Mouse (Mus musculus): ENCODE measurements around the gene Prdm11.

DNA sequence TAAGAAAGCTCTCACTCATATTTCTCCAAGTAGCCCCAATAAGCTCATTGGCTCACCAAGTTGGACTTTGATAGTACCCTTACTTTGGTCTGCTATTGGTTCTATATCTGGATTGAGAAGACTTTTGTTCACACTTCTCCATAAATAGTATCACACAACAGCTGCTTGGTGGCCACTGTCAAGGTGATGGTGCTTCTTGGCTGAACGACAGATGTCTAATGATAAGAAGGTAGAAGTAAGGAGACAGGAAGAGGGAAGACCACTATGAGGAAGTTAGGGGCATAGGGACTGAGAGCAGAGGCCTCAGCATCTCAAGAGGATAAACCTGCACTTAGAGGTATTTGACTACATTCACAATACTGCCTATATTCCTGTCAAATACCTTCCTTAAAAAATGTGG is 81.6 kb downstream of the Prdm11 start:
- TF ChIP-seq MAFK (IDR thresholded peaks at IDR 0.05; ENCODE audit: insufficient read depth, low read depth, low read length) (no peak), ZC3H11A (IDR thresholded peaks at IDR 0.05; ENCODE audit: borderline replicate concordance, low read depth, low read length) (no peak), HCFC1 (IDR thresholded peaks at IDR 0.05; ENCODE audit: borderline replicate concordance, insufficient read depth, low read length) (no peak), ZNF384 (IDR thresholded peaks at IDR 0.05; ENCODE audit: low read depth, low read length) (no peak)

Data from ES-E14 (cell line).